ENCODE assay signal across 11 mouse cellular contexts in genomic region chr5:149852516-149852915, GRCm38 (mm10).
DNase-seq lines count a peak whose midpoint lies in the region; ATAC-seq and TF ChIP-seq lines count a peak whose summit lies in the region.
"Had no signal": no experiment of that assay in that cellular context is flagged by ENCODE, and none has a peak within 500 bp of the region (broad histone marks: within the 10 kb centered on the region; RNA-seq: fewer than 3 reads in every experiment).

No protein-coding gene starts in this region.

- H3K27me3 ChIP-seq in heart, embryonic 11.5 days (ENCODE audit: control insufficient read depth, insufficient read depth, low read length), result no peaks in the 10 kb centered on the region
- H3K27me3 ChIP-seq in heart, adult 2 months (ENCODE audit: control insufficient read depth, insufficient read depth, low read length), result no peaks in the 10 kb centered on the region; the same call in 1 of the 2 replicates
- H3K27me3 ChIP-seq in midbrain, embryonic 11.5 days (ENCODE audit: control insufficient read depth, insufficient read depth, low read length), result no peaks in the 10 kb centered on the region
- peaks cover 11% of the 10 kb centered on the region for H3K27me3 ChIP-seq in midbrain, embryonic 10.5 days (ENCODE audit: low read depth, poor library complexity, severe bottlenecking)

- TF ChIP-seq CTCF in heart, adult 2 months (IDR thresholded peaks at IDR 0.05), result no peak

- H3K36me3 ChIP-seq in heart, embryonic 11.5 days (ENCODE audit: control insufficient read depth, insufficient read depth, low read length), result no peaks in the 10 kb centered on the region
- H3K36me3 ChIP-seq in heart, adult 2 months (ENCODE audit: control insufficient read depth, insufficient read depth, low read length), result no peaks in the 10 kb centered on the region
- H3K36me3 ChIP-seq in midbrain, embryonic 11.5 days (ENCODE audit: control insufficient read depth, insufficient read depth, low read length), result no peaks in the 10 kb centered on the region
- H3K36me3 ChIP-seq in midbrain, embryonic 10.5 days, result no peaks in the 10 kb centered on the region

- no peak for ATAC-seq in heart, embryonic 11.5 days (replicated peaks; ENCODE audit: insufficient number of reproducible peaks, low FRiP score, low TSS enrichment)
- no peak for ATAC-seq in midbrain, embryonic 11.5 days (ENCODE audit: low FRiP score)
- peak; percentile 83 for ATAC-seq in granulocyte monocyte progenitor cell, adult 5-6 weeks (replicated peaks; ENCODE audit: poor library complexity, severe bottlenecking)
- ATAC-seq in megakaryocyte progenitor cell, adult 5-6 weeks (replicated peaks; ENCODE audit: poor library complexity), result peak; percentile 74

- H3K9me3 ChIP-seq in heart, embryonic 11.5 days (replicated peaks; ENCODE audit: control insufficient read depth, low read length), result no peaks in the 10 kb centered on the region
- no peaks in the 10 kb centered on the region for H3K9me3 ChIP-seq in midbrain, embryonic 11.5 days (ENCODE audit: control insufficient read depth, low read length)
- no peaks in the 10 kb centered on the region for H3K9me3 ChIP-seq in midbrain, embryonic 10.5 days (replicated peaks)

- DNase-seq in heart, adult 2 months, result no peak
- peak; percentile 77 for DNase-seq in midbrain, embryonic 11.5 days (ENCODE audit: low spot score, missing footprints)
- DNase-seq in midbrain, embryonic 10.5 days (ENCODE audit: low spot score), result no peak
- no peak for DNase-seq in layer of hippocampus, postnatal 36 days
- no peak for DNase-seq in gastrocnemius, postnatal 4 days (ENCODE audit: low spot score in 2 of 2)
- DNase-seq: kidney, adult 11 months had no signal

- H3K27ac ChIP-seq in heart, embryonic 11.5 days (ENCODE audit: low read depth, low read length), result no peak overlapping the region
- no peak overlapping the region for H3K27ac ChIP-seq in heart, adult 2 months
- H3K27ac ChIP-seq in midbrain, embryonic 11.5 days (ENCODE audit: low read depth, low read length), result no peak overlapping the region
- no peak overlapping the region for H3K27ac ChIP-seq in midbrain, embryonic 10.5 days (replicated peaks)
- H3K27ac ChIP-seq: liver, embryonic 14.5 days had no signal

- no peak for TF ChIP-seq EP300 in heart, adult 2 months (IDR thresholded peaks at IDR 0.05; ENCODE audit: insufficient read depth, low read depth, low read length)

- intact Hi-C loops in heart, adult 2 months (cut with DNase I), result no loop called here

- no peaks in the 10 kb centered on the region for H3K4me1 ChIP-seq in heart, embryonic 11.5 days (ENCODE audit: control insufficient read depth, insufficient read depth, low read length)
- H3K4me1 ChIP-seq in heart, adult 2 months (ENCODE audit: control insufficient read depth, insufficient read depth, low read length), result no peaks in the 10 kb centered on the region
- H3K4me1 ChIP-seq in midbrain, embryonic 11.5 days (ENCODE audit: control insufficient read depth, insufficient read depth, low read length), result no peaks in the 10 kb centered on the region
- 0 out of 2 replicates have a peak, but pooled peaks cover 3% of the 10 kb centered on the region for H3K4me1 ChIP-seq in midbrain, embryonic 10.5 days

- no peak overlapping the region for H3K9ac ChIP-seq in heart, embryonic 11.5 days (ENCODE audit: low read depth, low read length)
- H3K9ac ChIP-seq in heart, adult 2 months (ENCODE audit: low read depth, low read length), result no peak overlapping the region
- H3K9ac ChIP-seq in midbrain, embryonic 11.5 days (ENCODE audit: low read length), result no peak overlapping the region
- H3K9ac ChIP-seq: liver, embryonic 14.5 days had no signal

- H3K79me2 ChIP-seq in heart, adult 2 months (replicated peaks; ENCODE audit: control insufficient read depth, insufficient read depth, low read length), result no peaks in the 10 kb centered on the region

- TF ChIP-seq POLR2A in heart, adult 2 months (IDR thresholded peaks at IDR 0.05; ENCODE audit: insufficient read depth, low read depth, low read length), result no peak

- peak overlapping the region; percentile 56 for H3K4me2 ChIP-seq in heart, embryonic 11.5 days
- H3K4me2 ChIP-seq in midbrain, embryonic 11.5 days, result no peak overlapping the region

- WGBS in heart, embryonic 11.5 days (ENCODE audit: insufficient replicate concordance), result 16% methylated on average over 16 of the region's 16 CpGs
- WGBS in heart, adult 2 months, result 17% methylated on average over 16 of the region's 16 CpGs
- WGBS in midbrain, embryonic 11.5 days, result 52% methylated on average over 16 of the region's 16 CpGs
- 55% methylated on average over 16 of the region's 16 CpGs for WGBS in midbrain, embryonic 10.5 days

- H3K4me3 ChIP-seq in heart, embryonic 11.5 days (ENCODE audit: low read depth, low read length), result peak overlapping the region; percentile 20; the same call in 1 of the 2 replicates
- H3K4me3 ChIP-seq in heart, adult 2 months, result no peak overlapping the region
- H3K4me3 ChIP-seq in midbrain, embryonic 11.5 days (ENCODE audit: low read depth, low read length), result no peak overlapping the region
- no peak overlapping the region for H3K4me3 ChIP-seq in midbrain, embryonic 10.5 days
- H3K4me3 ChIP-seq: myocyte had no signal

Comparison
In these comparisons a context has a peak if more than half of its experiments do, and no peak if none do; other contexts are left out.
1. ATAC-seq: peak in granulocyte monocyte progenitor cell, adult 5-6 weeks (single experiment) and megakaryocyte progenitor cell, adult 5-6 weeks (single experiment); none in heart, embryonic 11.5 days (single experiment) and midbrain, embryonic 11.5 days (single experiment).